Mouse (Mus musculus) embryonic facial prominence, embryonic 14.5 days (tissue): ENCODE data around the gene Idi2. TPM values are rescaled to one million over a fixed set of nuclear protein-coding genes. Genes with fewer than 3 reads are reported as not detected.
A peak's percentile ranks its signal among the peaks of the same experiment; 100 is the strongest.
"Not testable (repeated sequence)": the region's sequence is repeated elsewhere in the genome, so short reads cannot be mapped to it uniquely, and the experiment has no call there.

Experiments
- ATAC-seq: fragments of 200-750 bp; cut with Nextera tagmentation; 2 replicates; pipeline ENCODE4 v1.8.0; 2017; ENCODE audit warnings: low read depth, moderate number of reproducible peaks, moderate TSS enrichment
- DNase-seq: peaks from one replicate; pipeline ENCODE4 v3.0.0-alpha.2; 2015; ENCODE audit warnings: low spot score
- H3K27ac ChIP-seq: fragments of 300-500 bp; sonication (generic); replicated peaks from 2 replicates; pipeline ENCODE4 v1.5.1; 2014; ENCODE audit warnings: low read depth, mild to moderate bottlenecking, low read length, moderate library complexity
- H3K27me3 ChIP-seq: fragments of 300-500 bp; sonication (generic); replicated peaks from 2 replicates; pipeline ENCODE4 v1.6.1; 2014; ENCODE audit warnings: low read length; ENCODE audit not compliant: control insufficient read depth, insufficient read depth
- H3K36me3 ChIP-seq: fragments of 300-500 bp; sonication (generic); 2 replicates; pipeline ENCODE4 v1.6.1; 2014; ENCODE audit warnings: low read length, mixed read lengths; ENCODE audit not compliant: control insufficient read depth, insufficient read depth
- H3K4me1 ChIP-seq: fragments of 300-500 bp; sonication (generic); 2 replicates; pipeline ENCODE4 v1.6.1; 2014; ENCODE audit warnings: antibody characterized with exemption, low read length; ENCODE audit not compliant: control insufficient read depth, insufficient read depth
- H3K4me2 ChIP-seq: fragments of 300-500 bp; sonication (generic); 2 replicates; pipeline ENCODE4 v1.6.1; 2014; ENCODE audit warnings: low read depth, mild to moderate bottlenecking, low read length, moderate library complexity, mixed read lengths
- H3K4me3 ChIP-seq: fragments of 300-500 bp; sonication (generic); 2 replicates; pipeline ENCODE4 v1.5.1; 2014; ENCODE audit warnings: low read depth, mild to moderate bottlenecking, low read length
- H3K9ac ChIP-seq: fragments of 300-500 bp; sonication (generic); 2 replicates; pipeline ENCODE4 v1.6.1; 2014; ENCODE audit warnings: low read depth, mild to moderate bottlenecking, low read length, moderate library complexity, mixed read lengths
- H3K9me3 ChIP-seq: fragments of 300-500 bp; sonication (generic); 2 replicates; pipeline ENCODE4 v1.6.1; 2016; ENCODE audit warnings: low read length; ENCODE audit not compliant: control insufficient read depth
- WGBS: fragments of 180-500 bp; shearing (Covaris S2); extraction: QIAGEN DNeasy Blood & Tissue Kit; methylation state at CpG from one replicate; pipeline ENCODE4 v1.1.7; 2014; 5-methylcytosine and 5-hydroxymethylcytosine counted together
- polyA plus RNA-seq: library from polyadenylated mRNA; unstranded; fragments of >200 nt; fragmentation: Nextera tagmentation; extraction: Ambion mirVana; gene quantifications from 2 replicates; pipeline ENCODE4 v1.2.1, GENCODE M21; 2014

Gene Idi2
- polyA plus RNA-seq, 1 experiment from 2014 or later: 3.0 TPM

- DNase-seq (no peak), ATAC-seq (no peak)
- Histone ChIP-seq H3K27ac (no peak overlapping the region), H3K9me3 (no peaks in the 10 kb centered on the region), H3K9ac (no peak overlapping the region), H3K4me2 (no peak overlapping the region), H3K27me3 (no peaks in the 10 kb centered on the region), H3K4me3 (no peak overlapping the region), H3K36me3 (peaks cover 95% of the 10 kb centered on the region), H3K4me1 (no peaks in the 10 kb centered on the region)
- WGBS: 88% methylated on average over 3 of the region's 3 CpGs
Measured at GRCm38 (mm10) chr13:8972972-8973371, 20.3 kb downstream of the Idi2 start.

GRCm38 (mm10) chr13:8992231-8992630 is 39.6 kb downstream of the Idi2 start:
- H3K4me2 ChIP-seq: no peak overlapping the region
- no peak overlapping the region for H3K9ac ChIP-seq
- H3K36me3 ChIP-seq: peaks cover 46% of the 10 kb centered on the region
- WGBS: 86% methylated on average over 6 of the region's 6 CpGs
- H3K27me3 ChIP-seq: no peaks in the 10 kb centered on the region
- no peak for ATAC-seq
- no peak overlapping the region for H3K4me3 ChIP-seq
- H3K4me1 ChIP-seq: peaks cover 7% of the 10 kb centered on the region
- H3K27ac ChIP-seq: no peak overlapping the region
- no peak for DNase-seq
- H3K9me3 ChIP-seq: no peaks in the 10 kb centered on the region

- peaks cover 7% of the 10 kb centered on the region for H3K4me1 ChIP-seq
- H3K4me3 ChIP-seq: peak overlapping the region; percentile 98
- H3K27ac ChIP-seq: peak overlapping the region; percentile 78
- peak; percentile 28 for DNase-seq
- peaks cover 15% of the 10 kb centered on the region for H3K36me3 ChIP-seq
- H3K9ac ChIP-seq: peak overlapping the region; percentile 87
- H3K4me2 ChIP-seq: peak overlapping the region; percentile 95
- no peaks in the 10 kb centered on the region for H3K27me3 ChIP-seq
- 3% methylated on average over 33 of the region's 33 CpGs for WGBS
- peak; percentile 67 for ATAC-seq
- no peaks in the 10 kb centered on the region for H3K9me3 ChIP-seq
Measured at GRCm38 (mm10) chr13:8995159-8995989, 42.7 kb downstream of the Idi2 start.

- Histone ChIP-seq H3K4me1 (peaks cover 7% of the 10 kb centered on the region), H3K36me3 (peaks cover 7% of the 10 kb centered on the region; the same call in 1 of the 2 replicates), H3K4me3 (peak within 1 kb of the TSS; percentile 98), H3K4me2 (peak within 1 kb of the TSS; percentile 95), H3K9ac (peak within 1 kb of the TSS; percentile 87), H3K9me3 (no peaks in the 10 kb centered on the region), H3K27ac (peak within 1 kb of the TSS; percentile 78), H3K27me3 (no peaks in the 10 kb centered on the region)
- ATAC-seq (peak; percentile 99), DNase-seq (peak; percentile 99)
- WGBS: under 1% methylated on average over 45 of the region's 51 CpGs
Measured at GRCm38 (mm10) chr13:8995990-8996786, 43.5 kb downstream of the Idi2 start, which contains the start of gene Gtpbp4. Gene Gtpbp4, minus strand, starts transcription at chr13:8996083.

- not testable (repeated sequence) for H3K4me2 ChIP-seq, H3K9ac ChIP-seq, H3K4me1 ChIP-seq, H3K4me3 ChIP-seq, ATAC-seq, H3K36me3 ChIP-seq, H3K9me3 ChIP-seq, DNase-seq, H3K27me3 ChIP-seq, H3K27ac ChIP-seq
- WGBS: 81% methylated on average over 5 of the region's 5 CpGs
Measured at GRCm38 (mm10) chr13:8997221-8997620, 44.6 kb downstream of the Idi2 start.

GRCm38 (mm10) chr13:8999464-8999863 is 46.8 kb downstream of the Idi2 start:
- Histone ChIP-seq H3K4me2 (no peak overlapping the region), H3K36me3 (no peaks in the 10 kb centered on the region), H3K4me1 (peaks cover 7% of the 10 kb centered on the region), H3K27me3 (no peaks in the 10 kb centered on the region), H3K9me3 (no peaks in the 10 kb centered on the region), H3K4me3 (no peak overlapping the region), H3K9ac (no peak overlapping the region), H3K27ac (no peak overlapping the region)
- 87% methylated on average over 8 of the region's 8 CpGs for WGBS
- ATAC-seq: no peak
- no peak for DNase-seq

GRCm38 (mm10) chr13:9003306-9003705 is 50.6 kb downstream of the Idi2 start:
- no peak overlapping the region for H3K9ac ChIP-seq
- no peaks in the 10 kb centered on the region for H3K36me3 ChIP-seq
- no peak for ATAC-seq
- no peaks in the 10 kb centered on the region for H3K4me1 ChIP-seq
- H3K9me3 ChIP-seq: no peaks in the 10 kb centered on the region
- no peak overlapping the region for H3K4me2 ChIP-seq
- H3K4me3 ChIP-seq: no peak overlapping the region
- H3K27me3 ChIP-seq: no peaks in the 10 kb centered on the region
- DNase-seq: no peak
- 71% methylated on average over 2 of the region's 2 CpGs for WGBS
- no peak overlapping the region for H3K27ac ChIP-seq
